Mouse (Mus musculus): ENCODE measurements around the gene E130308A19Rik. TPM values are rescaled to one million over a fixed set of nuclear protein-coding genes. Genes with fewer than 3 reads are reported as not detected.

E130308A19Rik gene
- total RNA-seq, 4 experiments from 2014 or later = 12.3 to 14.2 (median 13.2) TPM

GRCm38 (mm10) chr4:59681383-59681782 lies 55.4 kb downstream of the E130308A19Rik start:
- DNase-seq (ENCODE audit: low spot score in 2 of 2) = no peak

DNA sequence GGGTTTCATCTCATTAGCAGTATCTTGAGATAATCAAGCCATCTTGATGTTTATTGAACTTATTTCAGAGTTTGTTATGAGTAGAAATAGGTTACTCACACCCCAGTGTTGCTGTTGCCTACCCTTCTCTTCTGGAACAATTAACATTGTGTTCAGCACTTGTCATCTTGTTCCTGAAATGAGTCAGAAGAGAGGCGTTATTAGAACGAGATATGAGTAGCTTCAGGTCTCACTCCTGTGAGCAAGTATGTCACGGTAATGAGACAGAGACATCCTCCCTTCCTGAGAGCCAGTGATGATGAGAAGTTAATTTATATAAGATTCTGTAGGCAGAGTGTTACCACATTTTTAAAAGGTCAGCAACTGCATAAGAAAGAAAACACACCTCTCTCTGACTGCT lies 56.5 kb downstream of the E130308A19Rik start:
- DNase-seq (ENCODE audit: low spot score in 2 of 2) = no peak

DNA sequence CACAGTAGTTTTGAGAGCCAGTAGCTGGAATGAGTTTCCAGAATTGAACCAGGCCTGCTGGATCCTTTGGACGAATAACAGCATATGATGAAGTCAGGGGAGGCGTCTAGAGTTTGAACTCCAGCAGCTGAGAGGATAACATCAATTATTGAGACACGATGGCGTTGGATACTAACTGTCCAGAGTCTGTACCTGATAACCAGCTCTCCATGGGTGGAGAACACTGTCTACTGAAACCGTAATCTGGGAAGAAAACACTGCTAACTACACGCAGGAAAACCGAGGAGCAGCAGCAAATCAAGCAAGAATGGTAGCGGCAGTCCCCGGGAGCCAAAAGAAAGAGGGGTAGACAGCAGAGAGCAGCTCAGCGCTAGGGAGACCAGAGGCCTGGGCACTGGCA lies 56.9 kb downstream of the E130308A19Rik start:
- DNase-seq (ENCODE audit: low spot score in 2 of 2) = no peak

- DNase-seq (ENCODE audit: low spot score in 2 of 2) = no peak
These were observed 58.3 kb downstream of the E130308A19Rik start for GRCm38 (mm10) chr4:59684306-59684705.

- no peak for DNase-seq (ENCODE audit: low spot score in 2 of 2)
These were observed 60.7 kb downstream of the E130308A19Rik start for GRCm38 (mm10) chr4:59686716-59687115.

DNA sequence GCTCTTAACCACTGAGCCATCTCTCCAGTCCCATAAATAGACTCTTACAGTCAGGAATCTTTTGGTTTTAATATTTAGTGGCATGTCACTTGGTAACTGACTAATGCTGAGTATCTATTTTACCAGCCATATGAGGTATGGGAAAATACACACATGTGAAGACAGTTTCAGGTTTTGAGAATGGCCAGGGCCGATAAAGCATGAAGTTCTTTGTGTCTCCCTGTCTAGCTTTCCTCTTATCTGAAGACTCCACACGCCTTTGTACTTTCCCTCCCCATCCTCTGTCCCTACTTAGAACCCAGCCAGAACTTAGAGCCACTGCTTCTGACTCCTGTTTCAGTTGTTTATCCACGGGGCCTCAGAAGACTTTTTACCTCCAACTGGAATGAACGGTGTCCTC lies 63.0 kb downstream of the E130308A19Rik start:
- no peak for DNase-seq (ENCODE audit: low spot score in 2 of 2)

DNA sequence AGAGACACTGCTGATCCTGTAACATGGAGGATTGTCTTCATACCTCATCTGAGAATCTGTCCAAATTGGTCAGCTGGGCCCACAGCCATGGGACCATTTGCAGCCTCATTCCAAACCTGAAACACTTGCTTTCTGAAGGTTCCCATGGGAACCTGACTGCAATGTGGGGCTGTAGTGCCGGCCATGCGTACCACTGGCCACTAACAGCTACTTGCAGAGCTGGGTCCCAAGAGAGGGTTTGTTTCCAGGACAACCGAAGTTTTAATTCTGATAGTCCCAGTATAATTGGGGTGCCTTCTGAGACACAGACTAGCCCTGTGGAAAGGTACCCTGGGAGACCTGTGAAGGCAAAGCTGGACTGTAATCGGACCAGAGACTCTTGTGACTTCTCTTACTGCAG lies 64.1 kb downstream of the E130308A19Rik start:
- no peak for DNase-seq (ENCODE audit: low spot score in 2 of 2)

DNA sequence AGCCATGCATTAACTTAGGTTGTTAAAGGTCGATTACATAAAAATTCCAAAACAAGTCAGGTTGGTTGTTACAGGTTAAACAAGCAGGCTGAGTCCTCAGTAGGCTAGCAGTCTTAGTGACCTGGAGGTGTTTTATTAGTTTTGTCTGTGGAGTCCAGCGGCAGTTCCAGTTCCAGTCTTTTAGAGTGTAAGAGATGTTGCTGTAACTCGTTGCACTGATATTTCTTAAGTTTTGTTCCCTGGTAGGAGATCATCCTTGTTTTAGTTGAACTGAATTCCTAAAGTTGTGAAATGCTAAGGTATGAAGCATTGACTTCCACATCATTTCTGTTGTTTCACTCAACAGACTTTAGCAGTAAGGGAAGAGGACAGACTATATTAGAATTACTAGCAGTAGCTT lies 70.8 kb downstream of the E130308A19Rik start:
- DNase-seq (ENCODE audit: low spot score in 2 of 2) = no peak

- DNase-seq (ENCODE audit: low spot score in 2 of 2) = no peak
These were observed 71.9 kb downstream of the E130308A19Rik start for GRCm38 (mm10) chr4:59697869-59698268.

GRCm38 (mm10) chr4:59699014-59699792 lies 73.2 kb downstream of the E130308A19Rik start:
- DNase-seq (ENCODE audit: low spot score in 2 of 2) = no peak

- no peak for DNase-seq (ENCODE audit: low spot score in 2 of 2)
These were observed 83.3 kb downstream of the E130308A19Rik start for GRCm38 (mm10) chr4:59709321-59709720.

DNA sequence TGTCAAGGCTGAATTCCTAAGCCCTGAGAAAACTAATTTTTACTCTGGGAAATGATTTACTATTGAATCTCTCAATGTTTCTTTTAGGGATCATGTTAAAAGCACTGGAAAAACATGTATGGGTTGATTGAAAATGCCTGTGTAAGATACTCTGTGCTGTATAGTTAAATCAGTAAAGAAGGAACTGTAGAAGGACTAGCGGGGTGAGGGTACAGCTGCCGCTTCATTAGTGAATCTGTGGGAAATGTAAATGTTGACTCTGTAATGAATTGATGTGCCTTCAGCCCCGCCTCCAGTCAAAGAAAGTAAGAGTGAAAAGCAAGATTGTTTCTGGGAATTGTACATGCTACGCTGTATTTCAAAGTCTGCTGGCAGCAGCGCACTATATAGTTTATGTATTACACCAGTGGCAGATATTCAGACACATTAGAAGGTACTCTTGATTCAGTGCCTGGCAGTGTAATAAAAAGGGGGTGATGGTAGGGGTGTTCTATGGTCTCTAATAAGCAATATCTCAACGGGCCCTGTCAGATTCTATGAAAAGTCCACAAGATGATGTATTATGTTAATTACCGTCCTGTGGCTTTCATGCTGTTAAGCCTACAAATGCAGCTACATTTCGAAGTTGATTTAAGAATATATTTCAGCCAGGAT lies 84.9 kb downstream of the E130308A19Rik start:
- DNase-seq (ENCODE audit: low spot score in 2 of 2) = no peak

DNA sequence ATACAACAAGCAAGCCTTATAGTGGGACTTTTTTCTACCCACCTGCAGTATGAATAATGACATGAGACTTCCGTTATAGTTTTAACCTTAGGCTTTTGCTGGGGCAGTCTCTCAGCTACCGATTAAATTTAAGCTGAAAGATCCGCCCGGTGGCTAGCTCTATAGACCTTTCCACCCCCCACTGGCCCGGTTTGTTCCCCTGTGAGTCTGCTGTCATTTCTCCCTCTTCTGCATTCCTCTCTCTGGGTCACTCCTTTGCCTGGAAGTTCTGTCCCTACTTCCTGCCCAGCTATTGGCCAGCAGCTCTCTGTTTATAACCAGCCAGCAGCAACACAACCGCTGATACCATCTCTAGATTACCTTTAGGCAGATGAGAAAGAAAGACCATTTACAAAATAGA lies 86.4 kb downstream of the E130308A19Rik start:
- no peak for DNase-seq (ENCODE audit: low spot score in 2 of 2)

DNA sequence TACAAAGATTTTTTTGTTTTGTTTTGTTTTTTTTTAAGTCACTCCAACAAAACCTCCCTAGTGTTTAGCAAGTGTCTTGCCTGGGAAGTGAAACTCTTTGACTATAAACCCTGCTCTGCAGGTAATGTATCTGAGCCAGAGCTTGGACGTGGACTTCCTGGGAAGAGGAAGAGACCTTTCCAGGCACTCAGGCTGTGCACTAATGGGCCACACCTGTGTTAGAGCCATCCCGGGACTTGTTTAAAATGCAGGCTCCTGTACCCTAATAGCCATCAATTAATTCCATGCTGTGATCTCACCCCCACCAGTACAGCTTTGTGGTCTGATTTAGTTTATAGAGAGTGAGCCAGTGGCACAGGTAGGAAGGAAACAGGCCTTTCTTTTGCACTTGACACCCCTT lies 86.9 kb downstream of the E130308A19Rik start:
- DNase-seq (ENCODE audit: low spot score in 2 of 2) = no peak

DNA sequence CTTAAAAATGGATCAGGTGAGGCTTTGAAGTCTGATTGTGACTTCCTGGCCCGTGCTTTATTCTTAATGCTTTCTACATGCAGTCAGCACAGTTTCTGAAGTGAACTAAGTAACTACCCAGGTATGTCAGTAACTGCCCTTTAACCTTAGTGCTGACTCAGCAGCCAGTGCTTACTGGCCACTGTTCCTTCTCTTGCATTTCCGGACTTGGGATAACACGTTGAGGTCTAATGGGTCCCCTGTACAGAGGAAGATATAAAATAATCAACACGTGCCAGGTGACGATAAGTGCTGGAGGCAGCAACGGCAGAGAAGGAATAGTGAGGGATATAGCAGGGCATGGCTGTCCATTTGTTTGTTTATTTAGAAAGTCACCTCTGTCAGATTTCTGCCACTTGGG lies 88.5 kb downstream of the E130308A19Rik start:
- no peak for DNase-seq (ENCODE audit: low spot score in 2 of 2)

GRCm38 (mm10) chr4:59714926-59715325 lies 88.9 kb downstream of the E130308A19Rik start:
- no peak for DNase-seq (ENCODE audit: low spot score in 2 of 2)

DNA sequence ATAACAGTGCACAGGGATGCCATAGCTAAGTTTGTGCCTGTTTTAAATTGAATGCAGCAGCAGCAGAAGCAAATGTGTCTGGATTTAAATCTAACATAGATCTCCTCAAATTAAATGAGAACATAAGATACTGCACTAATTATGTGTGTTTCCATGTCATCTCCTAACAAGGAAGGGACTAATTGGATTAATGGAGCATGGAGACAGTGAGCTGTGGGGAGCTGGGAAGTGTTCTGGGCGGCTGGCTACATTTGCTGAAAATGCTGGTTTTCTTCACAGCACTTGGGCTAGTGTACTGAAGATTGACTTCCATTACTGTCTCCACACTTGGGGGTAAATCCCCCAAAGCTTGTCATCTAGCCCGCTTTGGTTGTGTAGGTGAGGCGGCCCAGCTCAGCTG lies 89.5 kb downstream of the E130308A19Rik start:
- DNase-seq (ENCODE audit: low spot score in 2 of 2) = no peak

- DNase-seq (ENCODE audit: low spot score in 2 of 2) = no peak
These were observed 91.3 kb downstream of the E130308A19Rik start for GRCm38 (mm10) chr4:59717349-59717748.

DNA sequence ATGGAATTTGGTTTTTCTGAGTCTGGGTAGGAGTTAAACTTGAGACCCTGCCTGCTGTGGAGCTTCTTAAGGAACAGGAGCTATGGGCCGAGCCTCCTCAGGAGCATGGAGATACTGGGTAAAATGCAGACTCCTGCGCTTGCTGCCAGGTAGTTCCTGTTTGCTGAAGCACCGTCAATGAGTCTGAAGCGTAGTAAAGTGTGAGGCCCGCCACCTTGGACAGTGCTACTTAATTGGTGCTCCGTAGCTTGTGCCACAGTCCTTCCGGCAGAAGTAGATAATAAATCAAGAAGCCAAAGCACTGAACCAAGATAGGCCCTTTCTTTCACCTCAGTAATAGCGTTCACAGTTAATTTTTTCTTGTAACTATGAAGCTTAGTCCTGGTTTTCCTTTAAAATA lies 92.5 kb downstream of the E130308A19Rik start:
- no peak for DNase-seq (ENCODE audit: low spot score in 2 of 2)

GRCm38 (mm10) chr4:59719481-59720355 lies 93.7 kb downstream of the E130308A19Rik start:
- no peak for DNase-seq (ENCODE audit: low spot score in 2 of 2)

GRCm38 (mm10) chr4:59721811-59722210 lies 95.8 kb downstream of the E130308A19Rik start:
- DNase-seq (ENCODE audit: low spot score in 2 of 2) = no peak

DNA sequence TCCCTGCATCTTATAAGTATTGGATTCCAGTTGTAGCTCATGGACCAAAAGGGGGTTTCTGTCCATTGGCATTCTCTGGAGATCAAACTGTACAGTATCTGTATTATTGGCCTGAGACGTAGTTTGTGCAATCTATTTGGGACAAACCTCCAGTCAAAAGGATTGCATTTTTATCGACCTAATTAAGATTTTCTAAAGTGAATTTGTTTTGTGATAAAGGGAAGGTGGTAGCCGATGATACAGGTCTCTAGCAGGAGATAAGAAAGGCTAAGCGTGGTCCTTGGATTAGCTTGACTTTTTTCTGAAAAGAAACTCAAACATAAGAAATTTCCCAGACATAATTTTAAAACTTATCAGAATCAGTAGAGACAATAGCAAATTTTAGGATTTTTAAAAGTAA lies 99.6 kb downstream of the E130308A19Rik start:
- no peak for DNase-seq (ENCODE audit: low spot score in 2 of 2)
